Mouse (Mus musculus) heart, adult 2 months (tissue): Measurements from ENCODE around the gene Kcnj5.

Experiments
- CTCF ChIP-seq: fragments of 200-600 bp; IDR thresholded peaks from 2 replicates; pipeline ENCODE4 v1.8.1; 2022; ENCODE audit warnings: antibody characterized with exemption, mild to moderate bottlenecking, moderate library complexity
- EP300 ChIP-seq: fragments of 200-500 bp; IDR thresholded peaks from 2 replicates; pipeline ENCODE4 v1.6.1; 2011; ENCODE audit warnings: low read depth, low read length, control low read depth; ENCODE audit not compliant: insufficient read depth
- POLR2A ChIP-seq: fragments of 200-500 bp; IDR thresholded peaks from 2 replicates; pipeline ENCODE4 v1.6.1; 2011; ENCODE audit warnings: mild to moderate bottlenecking, low read depth, low read length, control low read depth; ENCODE audit not compliant: insufficient read depth

DNA sequence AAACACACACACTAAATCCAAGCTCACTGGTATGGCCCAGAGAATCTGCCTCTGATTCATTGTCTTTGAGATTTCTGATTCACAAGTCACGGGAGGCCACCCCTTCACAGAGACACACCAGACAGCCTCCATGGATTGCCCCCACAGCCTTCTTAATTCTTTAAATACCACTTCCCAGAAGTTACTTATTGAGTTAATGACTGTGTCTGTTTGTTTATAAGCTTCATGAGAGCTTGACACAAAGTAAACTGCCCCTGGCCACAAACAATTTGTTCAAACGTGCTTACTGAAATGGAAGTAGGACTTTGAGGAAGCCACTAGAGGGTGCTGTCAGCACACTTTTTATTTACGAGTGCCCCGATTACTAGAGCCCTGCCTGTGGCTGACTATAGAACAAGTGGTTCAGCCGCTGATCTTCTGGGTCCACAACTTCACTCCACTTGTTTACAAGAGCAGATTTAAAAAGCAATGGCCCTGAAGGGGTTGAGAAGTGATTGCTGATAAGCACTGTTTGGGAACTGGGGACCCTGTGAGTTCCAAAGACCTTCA lies 72.2 kb downstream of the Kcnj5 start:
- TF ChIP-seq EP300, result 0 out of 2 replicates have a peak, but pooled peaks have one; percentile 38
- TF ChIP-seq CTCF, result peak; percentile 90
- no peak for TF ChIP-seq POLR2A
